Mouse (Mus musculus): Measurements from ENCODE around the gene Ccdc80.

Gene Ccdc80

DNA sequence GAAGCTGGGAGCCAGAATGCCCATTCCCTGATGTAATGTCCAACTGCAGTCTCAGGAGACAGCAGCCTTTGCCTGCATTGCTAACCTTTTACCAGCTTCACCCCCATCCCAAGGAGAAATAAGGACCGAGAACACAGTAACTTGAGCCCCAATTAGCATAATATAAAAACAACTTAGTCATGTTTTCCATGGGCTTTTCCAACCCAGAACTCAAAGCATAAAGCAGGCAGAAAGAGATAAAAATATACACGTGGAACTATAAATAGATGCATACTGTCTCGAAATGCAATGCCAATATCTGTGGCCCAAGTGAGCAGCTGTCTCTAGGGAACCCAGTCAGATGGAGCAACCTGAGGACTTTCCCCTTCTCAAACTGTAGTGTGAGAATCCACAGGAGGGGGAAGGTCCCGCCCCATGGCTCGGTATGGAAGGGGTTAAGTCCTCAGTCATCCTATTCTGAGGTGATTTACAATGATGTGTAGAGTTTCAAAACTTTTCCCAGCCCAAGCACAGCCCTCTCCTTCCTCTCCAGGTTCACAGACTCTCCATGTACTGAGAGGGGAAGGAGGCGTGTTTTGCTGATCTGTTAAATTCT lies at the start of gene Ccdc80:
Ccdc80 (plus strand) TSS at position 266 of the 595 bp plus-strand sequence.
- in situ Hi-C loops (cut with MboI, MseI) = loop anchor here (10.0 to 25.0 kb wide), 2 partner anchors 348 to 606 kb away; partner anchors contain the start of gene Gtpbp8 (in 1 of the 2)

DNA sequence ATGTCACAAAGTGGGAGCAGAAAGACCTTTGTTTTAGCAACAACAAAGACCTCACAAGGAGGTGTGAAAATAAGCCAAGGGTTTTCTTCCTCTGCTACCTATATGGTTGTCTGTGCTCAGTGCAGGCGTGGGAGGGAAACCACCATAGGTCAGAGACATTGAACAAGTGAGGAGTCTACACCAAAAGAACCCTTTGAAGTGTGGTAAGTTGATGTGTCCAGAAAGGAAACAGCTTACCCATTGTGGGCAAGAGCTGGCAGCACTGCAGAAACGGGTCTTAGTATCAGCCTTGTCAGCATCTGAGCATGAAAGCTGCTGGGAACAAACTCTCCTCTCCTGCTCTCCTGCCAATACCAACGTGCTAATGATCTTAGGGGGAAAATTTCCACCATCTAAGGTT lies 48.4 kb upstream of the Ccdc80 start:
- in situ Hi-C loops (cut with MboI, MseI) = loop anchor here in 1 of 2 experiments (5.0 kb wide), 1 partner anchor 42 kb away; no protein-coding TSS in a partner anchor

DNA sequence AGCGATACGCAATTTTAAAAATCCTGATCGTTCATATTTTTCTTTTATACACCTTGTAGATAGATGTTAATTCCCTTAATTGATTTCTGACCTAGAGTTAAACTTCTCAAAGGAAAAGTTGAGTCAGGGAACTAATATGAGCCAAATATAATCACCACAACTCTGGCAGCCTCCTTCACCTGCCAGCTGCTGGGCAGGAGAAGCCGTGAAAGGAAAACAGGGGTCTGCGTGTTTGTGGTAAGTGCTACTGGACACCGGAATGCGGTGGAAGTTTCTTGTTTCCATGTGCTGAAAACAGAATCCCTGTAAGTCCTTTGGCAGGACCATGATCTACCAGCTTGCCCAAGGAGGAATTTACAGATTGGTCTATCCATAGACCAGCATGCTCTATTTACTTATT lies 36.0 kb upstream of the Ccdc80 start:
- in situ Hi-C loops (cut with MboI, MseI) = no loop called here

DNA sequence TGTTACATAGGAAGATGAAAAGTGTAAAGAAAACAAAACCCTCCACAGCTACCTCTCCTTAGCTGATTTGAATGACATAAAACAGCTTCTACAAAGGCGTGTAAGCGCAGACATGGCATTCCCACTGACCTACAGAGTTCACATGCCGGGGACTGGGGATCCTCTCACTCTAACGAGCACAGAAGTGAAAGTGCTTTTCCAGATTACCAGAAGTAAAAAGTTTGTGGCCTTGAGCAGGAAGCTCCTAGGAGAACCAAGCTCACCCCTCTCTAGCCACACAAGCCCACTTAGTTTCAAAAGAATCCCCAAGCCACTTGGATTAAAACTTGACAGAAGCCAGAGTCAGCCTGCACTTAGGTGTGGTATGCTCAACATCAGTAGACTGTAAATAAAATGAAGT lies 35.3 kb upstream of the Ccdc80 start:
- in situ Hi-C loops (cut with MboI, MseI) = no loop called here

DNA sequence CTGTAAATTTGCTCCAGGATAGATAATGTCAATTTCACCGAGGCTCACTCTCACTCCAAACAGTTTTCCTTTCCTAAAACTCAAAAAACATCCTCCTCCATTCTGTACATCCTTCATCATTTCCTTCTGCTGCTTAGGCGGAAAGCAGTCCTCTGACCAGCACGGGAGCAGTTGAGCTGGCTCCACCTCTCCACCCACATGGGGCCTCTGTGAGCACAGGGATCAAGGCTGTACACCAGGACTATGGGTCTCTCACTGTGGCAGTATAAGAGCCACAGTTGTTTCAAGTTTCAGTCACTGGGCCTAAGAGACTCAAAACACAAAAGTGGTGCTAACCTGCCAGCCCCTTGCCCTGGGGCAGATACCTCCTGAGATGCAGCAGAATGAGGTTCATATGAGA lies 32.1 kb upstream of the Ccdc80 start:
- in situ Hi-C loops (cut with MboI, MseI) = no loop called here

DNA sequence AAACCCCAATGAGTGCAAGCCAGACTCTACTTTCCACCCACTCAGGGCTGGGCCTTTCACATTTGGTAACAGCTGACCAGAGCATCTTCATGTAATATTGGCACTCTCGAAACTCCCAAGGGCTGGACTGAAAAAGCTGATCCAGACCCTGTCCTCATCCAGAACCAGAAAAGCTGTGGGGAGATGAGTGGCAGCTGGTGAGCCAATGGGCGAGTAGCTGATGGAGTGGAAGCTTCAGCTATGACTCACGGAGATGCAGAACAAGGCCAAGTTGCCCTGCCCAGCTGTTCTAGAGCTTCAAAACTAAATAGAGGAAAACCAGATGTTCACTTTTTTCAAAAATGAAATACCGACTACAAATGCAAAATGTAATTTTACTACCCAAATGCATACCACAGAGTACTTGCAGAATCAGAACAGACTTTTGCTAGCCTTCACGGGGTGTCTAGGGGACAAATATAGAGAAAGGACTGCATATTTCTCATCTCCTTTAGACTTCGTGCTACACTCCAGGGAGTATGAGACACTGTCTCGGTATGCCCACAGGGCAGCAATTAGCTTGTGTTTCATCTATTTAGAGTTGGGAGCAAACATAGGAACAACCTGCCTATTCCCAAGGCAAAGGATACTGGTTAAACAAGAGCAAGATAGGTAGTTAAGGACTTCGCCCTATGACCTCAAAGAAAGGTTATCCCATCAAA lies 22.7 kb upstream of the Ccdc80 start:
- in situ Hi-C loops (cut with MboI, MseI) = no loop called here

DNA sequence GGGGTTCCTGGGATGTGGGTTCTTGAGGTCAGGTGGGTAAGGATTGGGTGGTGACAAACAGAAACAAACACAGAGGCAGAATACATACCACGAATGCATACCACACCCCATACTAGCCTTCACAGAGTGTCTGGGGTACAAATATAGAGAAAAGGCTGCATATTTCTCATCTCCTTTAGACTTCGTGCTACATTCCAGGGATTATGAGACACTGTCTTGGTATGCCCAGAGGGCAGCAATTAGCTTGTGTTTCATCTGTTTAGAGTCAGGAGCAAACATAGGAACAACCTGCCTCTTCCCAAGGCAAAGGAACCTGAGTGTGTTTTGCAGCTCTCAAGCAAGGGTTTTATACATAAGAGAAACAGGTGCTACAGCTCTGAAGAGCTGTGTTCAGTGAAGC lies 21.8 kb upstream of the Ccdc80 start:
- in situ Hi-C loops (cut with MboI, MseI) = no loop called here

DNA sequence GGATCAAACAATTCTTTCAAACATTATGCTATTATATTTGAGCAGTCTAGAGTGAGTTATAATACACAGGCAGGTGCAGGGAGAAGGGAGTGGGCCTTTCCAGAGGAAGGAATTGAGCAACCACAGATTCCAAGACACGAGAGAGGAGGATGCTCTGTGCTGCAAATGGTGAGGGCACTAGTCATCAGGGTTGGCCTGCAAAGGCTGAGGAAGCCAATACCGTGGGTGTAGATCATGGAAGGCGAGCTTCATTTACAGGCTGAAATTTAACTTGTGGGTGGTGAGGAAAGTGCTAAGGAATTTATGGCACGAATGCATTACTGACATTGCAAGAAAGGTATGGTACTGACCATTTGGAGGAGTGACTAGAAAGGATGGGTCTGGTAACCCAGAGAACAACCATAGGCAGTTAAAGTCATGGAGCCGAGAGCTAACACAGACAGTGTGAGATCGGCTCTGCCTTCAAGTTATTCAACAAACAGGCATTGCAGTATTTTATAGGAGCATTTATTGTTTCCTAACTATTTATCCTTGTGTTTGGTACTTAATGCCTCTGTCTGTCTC lies 15.6 kb upstream of the Ccdc80 start:
- in situ Hi-C loops (cut with MboI, MseI) = loop anchor here in 1 of 2 experiments (25.0 kb wide), 1 partner anchor 590 kb away; no protein-coding TSS in a partner anchor

DNA sequence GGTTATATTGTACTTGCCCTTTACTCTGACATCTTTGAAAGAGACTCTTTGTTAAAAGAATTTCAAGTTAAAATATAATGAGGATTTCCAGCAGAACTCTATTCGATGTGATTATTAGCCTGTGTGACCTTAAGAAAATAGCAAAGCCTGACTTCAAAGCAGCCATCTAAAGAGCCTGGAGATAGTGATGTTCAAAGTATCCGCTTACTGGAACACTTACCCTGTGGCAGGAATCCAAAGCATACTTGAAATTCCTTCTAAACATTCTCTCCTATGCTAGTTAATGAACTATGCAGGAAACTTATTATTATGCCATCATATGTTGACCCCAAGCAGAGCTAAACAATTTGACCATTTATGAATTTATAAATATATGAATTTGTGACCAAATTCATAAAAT lies 13.9 kb upstream of the Ccdc80 start:
- in situ Hi-C loops (cut with MboI, MseI) = loop anchor here in 1 of 2 experiments (25.0 kb wide), 1 partner anchor 592 kb away; no protein-coding TSS in a partner anchor

DNA sequence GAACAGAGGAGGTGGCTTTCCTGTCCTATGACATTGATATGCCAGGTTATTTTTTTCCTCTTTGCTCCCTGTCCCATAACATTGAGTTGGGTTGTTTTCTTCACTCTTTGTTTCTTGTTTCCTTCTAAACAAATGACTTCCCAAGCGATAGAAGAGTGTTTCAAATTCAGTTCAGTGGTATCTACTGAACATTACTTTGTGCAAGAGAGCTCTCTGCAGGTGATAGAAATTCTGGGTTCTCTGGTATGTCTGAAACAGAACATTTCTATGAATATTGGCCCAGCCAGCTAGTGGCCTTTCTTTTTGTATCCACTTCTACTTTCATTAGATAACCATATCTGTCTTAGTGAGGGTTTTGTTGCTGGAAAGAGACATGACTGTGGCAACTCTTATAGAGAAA lies 4.4 kb upstream of the Ccdc80 start:
- in situ Hi-C loops (cut with MboI, MseI) = loop anchor here (5.0 to 25.0 kb wide), 3 partner anchors 47 to 1426 kb away; no protein-coding TSS in a partner anchor

DNA sequence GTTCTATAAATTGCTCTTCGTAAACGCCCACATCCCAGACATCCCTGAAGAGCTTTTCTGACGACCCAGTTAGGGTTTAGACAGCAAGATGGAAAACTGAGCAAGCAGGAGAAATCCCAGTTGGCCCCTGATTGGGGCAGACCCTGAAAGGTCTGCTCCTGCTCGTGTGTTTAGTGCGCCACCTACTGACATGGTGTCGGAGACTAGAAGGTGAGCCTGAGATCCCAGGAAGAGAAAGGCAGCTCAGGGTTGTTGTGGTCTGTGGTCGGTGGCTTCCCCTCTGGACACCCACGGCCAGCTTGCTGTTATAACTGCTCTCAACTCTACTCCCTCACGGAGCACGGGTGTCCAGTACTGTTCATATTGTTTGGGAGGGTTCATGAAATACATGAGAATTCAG lies 3.2 kb upstream of the Ccdc80 start:
- in situ Hi-C loops (cut with MboI, MseI) = loop anchor here (10.0 to 25.0 kb wide), 2 partner anchors 345 to 603 kb away; partner anchors contain the start of gene Gtpbp8 (in 1 of the 2)

DNA sequence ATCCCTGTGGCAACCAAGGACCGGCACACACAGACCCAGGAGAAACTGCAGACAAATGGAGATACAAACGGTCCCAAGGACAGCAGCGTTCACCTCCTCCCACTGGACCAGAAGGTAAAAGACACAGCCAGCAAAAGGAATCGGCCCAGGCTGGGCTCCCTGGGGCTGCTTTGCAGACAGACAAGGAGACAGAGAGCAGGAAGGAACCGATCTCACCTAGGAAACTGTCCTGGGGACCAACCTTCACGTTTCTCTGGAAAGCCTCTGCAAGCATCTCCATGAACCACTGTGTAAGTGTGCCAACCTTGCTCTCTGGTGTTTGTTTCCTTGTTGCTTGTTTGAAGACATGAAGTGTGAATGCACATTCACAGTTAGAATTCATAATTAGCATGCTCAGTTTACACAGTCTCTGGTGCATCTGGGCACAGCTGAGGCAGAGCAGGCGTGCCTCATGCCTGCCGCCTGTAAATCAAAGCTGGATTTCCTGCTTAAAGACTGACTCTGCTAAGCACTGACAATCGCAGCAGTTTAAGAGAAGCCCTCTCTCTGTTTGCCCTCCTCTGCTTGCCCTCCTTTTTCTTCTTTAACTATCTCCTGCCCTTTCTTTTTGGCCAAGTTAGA lies 1.0 kb downstream of the Ccdc80 start:
- in situ Hi-C loops (cut with MboI, MseI) = loop anchor here (10.0 to 25.0 kb wide), 2 partner anchors 349 to 607 kb away; partner anchors contain the start of gene Gtpbp8 (in 1 of the 2)

DNA sequence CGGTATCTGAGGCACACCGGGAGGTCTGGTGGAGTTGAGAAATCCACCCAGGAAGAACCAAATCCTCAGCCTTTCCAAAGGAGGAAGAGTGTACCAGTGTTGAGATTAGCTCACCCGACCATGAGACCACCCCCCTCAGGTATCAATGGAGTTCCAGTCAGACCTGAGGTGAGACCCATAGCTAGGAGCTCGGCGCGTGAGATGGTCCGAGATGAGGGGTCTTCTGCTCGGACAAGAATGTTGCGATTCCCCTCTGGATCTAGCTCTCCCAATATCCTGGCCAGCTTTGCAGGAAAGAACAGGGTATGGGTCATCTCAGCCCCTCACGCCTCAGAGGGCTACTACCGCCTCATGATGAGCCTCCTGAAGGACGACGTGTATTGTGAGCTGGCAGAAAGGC lies 1.8 kb downstream of the Ccdc80 start:
- in situ Hi-C loops (cut with MboI, MseI) = loop anchor here (10.0 to 25.0 kb wide), 2 partner anchors 350 to 608 kb away; partner anchors contain the start of gene Gtpbp8 (in 1 of the 2)

DNA sequence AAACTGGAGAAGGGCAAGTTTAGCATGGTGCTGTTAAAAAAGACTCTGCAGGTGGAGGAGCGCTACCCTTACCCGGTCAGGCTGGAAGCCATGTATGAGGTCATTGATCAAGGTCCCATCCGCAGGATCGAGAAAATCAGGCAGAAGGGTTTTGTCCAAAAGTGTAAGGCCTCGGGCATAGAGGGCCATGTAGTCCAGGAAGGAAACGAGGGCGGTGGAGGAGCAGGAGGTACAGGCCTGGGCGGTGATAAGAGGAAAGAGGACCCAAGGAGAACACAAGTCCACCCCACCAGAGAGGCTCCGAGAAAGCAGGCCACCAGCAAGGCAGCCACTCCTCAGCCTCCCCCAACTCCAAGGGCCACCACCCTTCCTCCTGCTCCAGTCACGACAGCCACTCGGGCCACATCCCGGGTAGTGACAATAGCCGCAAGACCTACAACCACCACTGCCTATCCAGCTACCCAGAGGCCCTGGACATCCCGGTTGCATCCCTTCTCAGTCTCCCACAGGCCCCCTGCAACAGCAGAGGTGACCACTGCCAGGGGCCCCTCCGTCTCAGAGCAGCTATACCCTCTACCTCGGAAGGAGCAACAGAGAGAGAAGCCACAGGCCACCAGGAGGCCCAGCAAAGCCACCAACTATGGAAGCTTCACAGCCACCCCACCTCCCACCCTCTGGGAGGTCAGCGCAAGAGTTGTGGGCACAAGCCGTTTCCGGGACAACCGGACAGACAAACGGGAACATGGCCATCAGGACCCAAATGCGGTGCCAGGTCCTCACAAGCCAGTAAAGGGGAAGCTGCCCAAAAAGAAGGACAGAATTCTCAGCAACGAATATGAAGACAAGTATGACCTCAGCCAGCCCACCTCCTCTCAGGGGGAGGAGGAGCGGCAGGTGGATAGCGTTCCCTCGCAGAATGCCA lies 2.6 kb downstream of the Ccdc80 start:
- in situ Hi-C loops (cut with MboI, MseI) = loop anchor here (10.0 to 25.0 kb wide), 2 partner anchors 351 to 609 kb away; partner anchors contain the start of gene Gtpbp8 (in 1 of the 2)

DNA sequence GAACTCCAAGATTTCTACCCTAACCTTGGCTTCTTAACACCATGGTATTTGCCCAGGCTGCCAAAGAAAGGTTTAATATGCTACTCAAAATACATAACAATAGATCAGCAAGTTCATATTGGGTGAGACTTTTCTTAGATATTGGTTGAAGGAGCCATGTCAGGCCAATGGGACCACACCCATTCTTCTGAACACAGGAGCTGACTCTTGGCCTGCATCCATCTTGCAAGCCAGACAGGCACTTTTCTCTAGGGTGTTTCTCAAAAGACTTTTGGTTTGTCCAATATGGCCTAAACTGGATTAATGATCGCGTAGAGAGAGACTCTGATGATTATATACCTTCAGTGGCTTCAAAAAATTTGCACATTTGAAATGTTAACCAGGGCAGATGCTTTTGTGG lies 4.3 kb downstream of the Ccdc80 start:
- in situ Hi-C loops (cut with MboI, MseI) = loop anchor here (10.0 to 25.0 kb wide), 2 partner anchors 353 to 610 kb away; partner anchors contain the start of gene Gtpbp8 (in 1 of the 2)

DNA sequence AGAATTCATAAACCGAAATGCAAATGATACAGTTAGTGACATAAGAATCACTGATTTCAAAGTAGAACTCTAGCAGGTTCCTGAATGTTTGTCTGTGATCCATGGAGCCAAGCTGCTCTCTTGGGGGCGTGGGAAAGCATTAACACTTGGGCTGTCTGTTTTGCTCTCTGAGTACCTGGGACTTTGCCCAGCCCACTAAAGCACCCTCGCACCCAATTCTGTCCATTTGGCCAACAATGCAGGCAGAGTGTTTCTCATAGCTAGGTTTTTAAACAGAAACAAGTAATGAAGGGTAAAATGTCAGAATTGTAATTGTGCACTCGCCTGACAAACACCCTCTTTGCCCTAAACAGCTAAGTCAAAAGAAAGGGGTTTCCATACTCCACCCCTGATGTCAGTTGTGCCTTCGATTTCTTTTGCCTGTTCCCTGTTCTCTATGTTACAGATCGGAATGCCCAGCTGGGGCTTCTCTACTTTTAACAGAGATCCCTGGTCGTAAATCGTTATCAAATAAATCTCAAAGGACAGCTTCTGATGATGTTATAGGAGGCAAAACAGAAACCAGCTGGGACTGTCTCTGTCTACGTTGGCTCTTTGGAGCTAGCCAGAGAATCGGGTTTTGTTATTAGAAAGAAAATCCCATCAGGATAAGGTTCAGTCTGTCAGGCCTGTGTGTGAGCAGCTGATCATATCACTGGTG lies 5.1 kb downstream of the Ccdc80 start:
- in situ Hi-C loops (cut with MboI, MseI) = loop anchor here (10.0 to 25.0 kb wide), 2 partner anchors 354 to 611 kb away; partner anchors contain the start of gene Gtpbp8 (in 1 of the 2)

DNA sequence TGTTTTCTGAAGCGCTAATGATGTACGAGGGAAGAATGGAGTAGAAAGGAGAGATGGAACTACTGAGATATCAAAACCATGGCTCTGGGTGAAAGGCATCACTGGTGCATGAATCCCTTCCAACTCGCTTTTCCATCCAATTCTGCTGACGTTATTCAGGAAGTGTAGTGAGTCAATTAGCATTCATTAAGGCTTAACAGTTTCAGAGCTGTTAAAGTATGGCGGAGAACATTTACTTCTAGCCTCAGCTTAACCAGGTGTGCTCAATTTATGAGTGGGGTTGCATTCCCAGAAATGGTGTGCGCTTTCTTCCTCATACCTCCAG lies 5.6 kb downstream of the Ccdc80 start:
- in situ Hi-C loops (cut with MboI, MseI) = loop anchor here (10.0 to 25.0 kb wide), 2 partner anchors 354 to 612 kb away; partner anchors contain the start of gene Gtpbp8 (in 1 of the 2)

DNA sequence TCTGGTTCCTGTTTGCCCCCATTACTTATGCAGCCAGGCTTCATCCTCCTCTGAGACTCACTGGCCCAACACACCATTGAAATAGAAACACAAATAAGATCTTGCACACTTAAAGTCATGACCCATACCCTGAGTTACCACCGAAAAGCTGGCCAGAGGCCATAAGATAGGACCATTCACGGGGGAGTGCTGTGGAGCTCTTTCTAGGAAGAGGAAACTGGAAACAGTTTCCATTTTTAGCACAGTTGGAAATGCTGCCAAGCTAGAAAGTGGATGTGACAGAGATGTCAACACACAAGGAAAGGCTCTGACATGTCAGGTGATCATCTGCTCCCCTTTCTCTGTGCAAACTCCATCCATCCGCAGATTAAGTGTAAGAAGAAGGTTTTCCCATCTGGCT lies 7.7 kb downstream of the Ccdc80 start:
- in situ Hi-C loops (cut with MboI, MseI) = no loop called here

DNA sequence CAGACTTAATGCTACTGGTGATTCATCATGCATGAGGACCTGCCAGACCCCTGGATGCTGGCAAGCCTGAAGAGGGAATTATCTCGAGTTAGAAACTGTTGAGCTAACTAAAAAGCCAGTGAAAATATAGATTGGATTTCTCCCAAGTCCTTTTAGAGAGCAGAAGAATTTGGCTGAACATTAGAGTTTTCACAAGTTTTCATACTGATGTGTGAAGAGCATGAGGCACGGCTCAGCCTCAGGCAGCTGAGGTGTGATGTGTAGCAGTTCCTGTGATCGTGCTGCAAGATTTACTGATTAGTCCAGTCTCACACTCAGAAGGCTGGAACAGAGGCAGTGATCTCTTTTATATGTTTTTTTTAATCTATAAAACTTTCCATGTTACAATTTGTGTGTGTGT lies 11.8 kb downstream of the Ccdc80 start:
- in situ Hi-C loops (cut with MboI, MseI) = no loop called here

Data from T-helper 17 cell (primary cell).